Mouse (Mus musculus) lung, postnatal 36 days (tissue): ENCODE data around the gene Morf4l2.
"Not testable (repeated sequence)": the region's sequence is repeated elsewhere in the genome, so short reads cannot be mapped to it uniquely, and the experiment has no call there.

ENCODE experiments used
- DNase-seq: peaks from one replicate; pipeline ENCODE4 v3.0.0; 2022; ENCODE audit warnings: mixed read lengths

Gene Morf4l2

DNA sequence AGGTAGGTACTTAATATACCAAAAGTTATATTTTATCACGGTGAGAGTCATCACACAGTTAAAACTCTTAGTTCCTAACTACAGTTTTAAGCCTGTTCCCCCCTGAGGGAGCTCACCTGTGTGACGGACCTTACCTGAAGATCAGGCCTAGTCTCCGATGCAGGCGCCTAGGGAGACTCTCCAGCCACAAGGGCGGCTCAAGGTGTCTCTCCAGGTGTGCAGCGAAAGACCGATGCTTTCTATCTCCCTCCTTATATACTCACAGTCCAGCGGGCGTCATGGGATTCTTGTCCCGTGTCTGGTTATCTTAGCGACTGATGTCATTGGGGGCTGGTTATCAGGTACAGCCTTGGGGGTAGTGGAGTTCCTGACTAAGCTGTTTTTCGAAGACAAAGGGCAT lies at the start of gene Morf4l2:
TSS of gene Morf4l2 (minus strand) at position 232 of the 400 bp plus-strand sequence.
- no peak for DNase-seq

DNA sequence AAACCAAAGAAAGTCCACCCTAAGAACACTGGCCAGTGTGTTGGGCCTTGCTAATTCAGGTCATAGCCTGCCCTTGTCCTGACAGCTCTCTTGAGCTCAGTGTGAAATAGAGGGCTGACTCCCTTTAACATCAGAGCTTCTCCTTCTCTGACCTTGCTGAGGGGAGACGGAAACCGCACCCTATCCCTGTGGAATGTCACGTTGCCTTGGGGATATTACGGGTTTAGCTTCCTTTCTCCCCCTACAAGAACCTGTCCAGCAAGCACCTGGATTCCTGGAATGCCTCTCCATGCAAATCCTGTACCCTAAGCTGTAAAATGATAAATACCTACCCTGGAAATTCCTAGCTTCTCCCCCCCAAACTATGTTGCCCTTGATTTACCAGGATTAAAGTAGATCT lies 46.0 kb upstream of the Morf4l2 start:
- no peak for DNase-seq

DNA sequence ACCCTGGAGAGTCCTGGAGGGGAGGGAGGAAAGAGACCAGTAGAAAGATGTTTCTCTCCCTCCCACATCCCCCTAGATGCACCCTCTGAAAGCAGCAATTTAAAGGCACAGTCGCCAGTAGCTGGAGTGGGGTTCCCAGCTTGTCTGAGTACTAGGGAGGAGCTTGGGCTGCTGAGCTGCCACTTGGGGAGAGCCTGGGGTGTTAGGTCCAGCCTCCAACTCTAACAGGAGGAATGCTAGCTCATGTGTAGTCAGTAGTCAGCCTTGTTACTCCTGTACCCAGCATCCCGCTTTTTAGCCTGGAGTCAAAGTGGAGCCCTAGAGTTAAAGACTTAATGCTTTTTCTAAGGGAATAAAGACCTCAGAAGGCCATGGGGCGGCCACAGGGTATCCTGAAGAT lies 36.6 kb upstream of the Morf4l2 start, which contains the start of gene Glra4:
TSS of gene Glra4 (minus strand) at position 101 of the 400 bp plus-strand sequence.
- DNase-seq: no peak

DNA sequence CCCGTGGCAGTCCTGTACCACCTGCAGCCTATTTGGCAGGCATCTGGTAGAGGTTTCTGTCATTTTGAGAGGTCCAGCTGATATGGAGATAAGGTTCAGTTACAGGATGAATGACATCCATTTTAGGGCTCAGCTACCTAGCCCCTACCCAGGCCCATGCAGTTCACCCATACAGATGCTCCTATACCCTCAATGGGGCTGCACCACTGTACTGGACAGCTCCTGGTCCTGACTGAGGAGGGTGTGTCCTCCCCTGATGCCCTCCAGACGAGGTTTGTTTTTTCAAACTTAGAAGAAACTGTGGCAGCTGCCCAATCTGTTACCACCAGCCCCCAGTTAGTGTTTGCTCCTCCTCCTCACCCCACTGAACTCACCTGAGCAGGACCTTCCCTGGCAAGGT lies 35.8 kb upstream of the Morf4l2 start:
- DNase-seq: no peak

DNA sequence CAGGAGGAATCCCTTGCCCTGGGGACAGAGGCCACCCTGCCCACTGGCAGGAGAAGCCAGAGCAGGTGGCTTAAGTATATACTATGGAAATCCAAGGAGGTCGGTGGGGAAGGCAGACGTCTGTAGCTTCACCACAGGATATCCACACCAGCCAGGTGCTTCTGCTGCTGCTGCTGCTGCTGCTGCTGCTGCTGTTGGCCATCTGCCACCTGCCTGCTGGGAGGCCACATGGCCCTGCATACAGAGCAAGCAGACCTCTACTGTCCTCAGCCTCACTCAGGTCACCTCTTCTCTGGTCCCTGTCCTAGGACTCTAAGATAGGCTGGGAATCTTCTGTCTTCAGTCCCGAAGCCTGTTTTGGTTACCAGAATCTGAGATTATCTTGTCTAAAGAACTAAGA lies 34.6 kb upstream of the Morf4l2 start:
- DNase-seq: no peak

DNA sequence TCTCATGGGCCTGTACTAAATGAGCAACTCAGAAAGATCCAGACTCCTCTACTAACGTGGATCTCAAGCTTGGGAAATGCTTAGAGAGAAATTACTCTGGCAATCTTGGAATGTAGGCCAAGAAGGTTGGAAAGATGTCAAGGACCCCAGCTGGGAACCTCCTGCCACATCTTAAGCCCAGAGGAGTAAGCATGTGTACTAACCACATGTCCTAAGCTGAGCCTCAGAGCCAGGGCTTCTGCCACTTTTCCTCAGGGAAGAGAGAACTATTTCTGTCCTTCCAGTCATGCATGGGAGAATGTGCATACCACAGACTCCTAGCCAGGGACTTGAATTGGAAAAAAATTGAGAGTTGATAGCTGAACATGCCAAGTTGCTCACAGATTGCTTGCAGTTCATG lies 29.5 kb upstream of the Morf4l2 start:
- peak; percentile 18 for DNase-seq

DNA sequence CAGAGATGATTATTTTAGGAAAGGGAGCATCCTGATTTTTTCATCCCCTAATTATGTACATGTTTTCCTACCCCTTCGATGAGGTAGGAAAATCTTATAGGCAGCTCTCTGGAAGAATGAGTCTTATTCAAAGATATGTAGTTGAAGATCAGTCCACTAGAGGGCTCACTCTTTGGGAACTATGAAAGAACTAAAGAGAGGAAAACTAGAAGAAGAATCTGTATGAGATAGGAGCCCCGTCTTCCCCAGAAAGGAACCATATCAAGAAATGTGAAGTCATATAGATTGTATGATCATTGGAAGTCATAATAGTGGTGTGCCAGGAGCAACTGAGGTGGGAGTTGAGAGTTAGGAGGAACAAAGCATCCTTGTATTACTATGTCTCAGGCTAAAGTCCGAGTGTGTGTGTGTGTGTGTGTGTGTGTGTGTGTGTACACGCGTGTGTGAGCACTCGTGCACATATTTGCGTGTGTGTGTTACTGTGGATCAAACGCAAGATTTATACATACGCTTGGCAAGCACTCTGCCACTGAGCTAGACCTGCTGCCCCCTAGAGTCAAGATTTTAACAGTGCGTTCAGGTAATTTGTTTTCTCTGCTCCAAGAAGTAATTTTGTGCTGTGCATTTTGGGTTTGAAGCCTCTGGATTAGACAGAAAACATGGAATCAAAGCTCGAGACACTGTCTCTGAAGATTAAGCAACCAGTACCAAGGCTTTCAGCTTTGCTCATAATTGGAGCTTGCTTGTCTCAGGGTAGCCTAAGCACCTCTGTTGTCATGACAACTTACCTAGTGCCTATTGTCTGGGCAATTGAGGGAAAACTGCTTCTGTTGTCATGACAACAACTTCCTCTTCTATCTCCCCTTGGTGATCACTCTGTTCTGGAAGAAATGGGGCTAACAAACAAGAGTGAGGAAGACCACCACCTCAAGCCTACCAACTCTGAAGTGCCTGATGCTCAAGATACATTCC lies 17.9 kb upstream of the Morf4l2 start:
- peak; percentile 37 for DNase-seq

DNA sequence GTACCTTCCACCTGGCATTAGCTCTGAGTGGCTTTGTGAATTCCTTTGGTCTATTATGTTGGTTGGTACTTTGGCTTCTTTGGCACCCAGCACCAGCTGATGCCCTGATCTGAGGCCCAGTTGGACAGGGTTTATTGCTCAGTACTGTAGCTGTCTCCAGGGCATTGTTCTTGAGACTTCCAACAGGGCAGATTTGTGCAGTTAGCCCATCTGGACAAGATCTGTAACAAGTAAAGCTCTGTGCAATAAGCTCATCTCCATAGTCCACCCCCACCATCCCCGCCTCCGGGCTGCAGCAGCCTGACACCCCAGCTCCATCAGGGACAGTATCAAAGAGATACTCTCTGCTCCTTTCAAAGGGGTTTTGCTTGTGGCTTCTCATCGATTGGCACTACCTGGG lies 12.0 kb upstream of the Morf4l2 start:
- peak; percentile 5 for DNase-seq

DNA sequence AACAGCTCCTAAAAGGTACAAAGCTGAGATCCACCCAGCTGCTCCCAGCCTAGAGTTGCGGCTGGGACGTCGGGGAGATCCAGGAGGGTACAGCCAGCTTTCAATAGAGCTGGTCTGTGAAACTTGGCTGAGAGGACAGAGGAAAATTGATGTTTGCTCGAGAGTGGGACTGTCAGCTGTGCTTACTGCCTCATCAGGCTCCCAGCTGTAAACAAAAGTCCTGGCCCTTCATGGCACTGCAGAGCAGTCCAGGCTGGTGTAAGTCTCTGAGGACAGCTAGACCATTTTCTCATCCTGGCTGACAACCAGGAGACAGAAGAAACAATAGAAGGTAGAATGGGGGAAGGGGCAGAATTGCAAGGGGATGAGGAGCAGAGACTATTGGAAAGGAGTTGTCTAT lies 5.8 kb upstream of the Morf4l2 start:
- DNase-seq: no peak

DNA sequence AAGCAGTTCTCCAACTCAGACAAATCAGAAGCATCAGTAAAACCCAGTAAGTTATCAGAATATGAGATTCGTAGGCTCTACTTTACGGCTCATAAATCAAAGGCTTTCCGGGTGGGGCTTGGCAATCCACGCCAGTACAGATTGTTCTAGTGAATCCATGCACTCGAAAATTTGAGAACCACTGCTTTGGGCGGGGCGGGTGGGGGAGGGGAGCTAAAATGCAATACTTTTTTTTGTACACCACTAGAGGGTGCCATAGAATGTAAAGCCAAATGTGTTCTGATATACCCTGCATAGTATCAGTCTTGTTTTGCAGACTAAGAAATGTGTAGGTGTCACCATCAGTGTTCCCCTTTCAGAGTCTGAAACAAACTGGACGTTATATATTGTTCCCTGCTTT lies 1.2 kb upstream of the Morf4l2 start:
- peak; percentile 51 for DNase-seq

DNA sequence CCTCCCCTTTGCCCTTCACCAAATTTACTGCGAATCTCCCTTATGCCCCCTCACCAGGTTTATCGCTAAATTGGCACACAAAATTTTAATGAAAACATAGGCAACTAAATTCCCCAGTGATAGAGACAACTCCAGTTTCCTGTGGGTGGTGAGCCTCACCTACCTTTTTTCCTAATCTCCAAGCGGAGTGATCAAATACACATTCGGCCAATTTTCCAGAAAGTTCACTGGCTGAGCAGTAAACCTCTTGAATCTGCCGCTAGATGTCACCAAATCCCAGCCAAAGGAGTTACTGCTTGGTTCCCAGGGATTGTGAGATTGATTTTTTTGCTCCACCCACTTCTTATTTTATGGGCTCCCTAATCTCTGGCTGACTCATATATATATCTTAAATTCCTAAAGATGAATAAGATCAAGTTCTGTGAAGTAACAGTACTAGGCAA lies 808 bp downstream of the Morf4l2 start:
- DNase-seq: peak; percentile 81

DNA sequence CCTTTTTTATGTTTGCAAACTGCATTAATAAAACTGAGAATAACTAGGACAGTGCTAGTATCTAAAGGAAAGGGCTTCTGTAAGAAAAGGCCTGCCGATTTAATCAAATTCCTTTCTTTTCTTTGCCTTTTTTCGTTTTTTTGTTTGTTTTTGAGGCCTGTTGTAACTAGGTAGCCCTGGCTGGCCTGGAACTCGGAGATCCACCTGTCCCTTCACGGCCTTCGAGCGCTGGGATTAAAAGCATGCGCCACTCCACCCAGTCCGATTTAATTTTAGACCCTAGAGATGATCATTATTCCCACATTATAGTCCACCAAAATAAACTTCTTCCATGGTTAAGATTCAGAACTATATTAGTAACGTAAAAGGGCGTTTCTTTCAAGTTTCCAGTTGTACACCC lies 1.2 kb downstream of the Morf4l2 start:
- DNase-seq: peak; percentile 5

DNA sequence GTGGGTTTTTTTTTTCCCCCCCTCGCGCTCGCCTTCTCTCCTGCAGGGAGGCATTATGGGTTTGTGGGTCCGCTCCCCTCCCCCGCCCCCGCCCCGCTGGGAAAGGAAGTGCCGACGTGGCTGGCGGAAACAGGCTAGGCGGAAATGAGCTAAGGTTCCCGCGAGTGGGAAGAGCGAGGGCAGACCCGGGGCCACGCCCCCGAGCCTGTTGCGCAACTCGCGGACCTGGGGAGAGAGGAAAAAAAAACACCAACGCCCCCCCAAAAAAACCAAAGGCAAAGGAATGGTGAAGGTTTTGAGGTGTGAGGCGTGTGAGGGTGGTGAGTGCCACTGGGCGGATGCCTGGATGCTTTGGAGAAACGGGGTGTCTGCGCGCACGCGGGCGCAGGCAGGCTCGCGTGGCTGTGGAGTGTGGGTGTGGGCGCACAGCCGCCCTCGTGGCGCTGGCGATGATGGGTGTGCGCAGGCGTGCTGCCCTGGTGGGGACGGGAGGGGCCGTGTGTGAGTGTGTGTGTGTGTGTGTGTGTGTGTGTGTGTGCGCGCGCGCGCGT lies 1.8 kb downstream of the Morf4l2 start:
- DNase-seq: peak; percentile 84

DNA sequence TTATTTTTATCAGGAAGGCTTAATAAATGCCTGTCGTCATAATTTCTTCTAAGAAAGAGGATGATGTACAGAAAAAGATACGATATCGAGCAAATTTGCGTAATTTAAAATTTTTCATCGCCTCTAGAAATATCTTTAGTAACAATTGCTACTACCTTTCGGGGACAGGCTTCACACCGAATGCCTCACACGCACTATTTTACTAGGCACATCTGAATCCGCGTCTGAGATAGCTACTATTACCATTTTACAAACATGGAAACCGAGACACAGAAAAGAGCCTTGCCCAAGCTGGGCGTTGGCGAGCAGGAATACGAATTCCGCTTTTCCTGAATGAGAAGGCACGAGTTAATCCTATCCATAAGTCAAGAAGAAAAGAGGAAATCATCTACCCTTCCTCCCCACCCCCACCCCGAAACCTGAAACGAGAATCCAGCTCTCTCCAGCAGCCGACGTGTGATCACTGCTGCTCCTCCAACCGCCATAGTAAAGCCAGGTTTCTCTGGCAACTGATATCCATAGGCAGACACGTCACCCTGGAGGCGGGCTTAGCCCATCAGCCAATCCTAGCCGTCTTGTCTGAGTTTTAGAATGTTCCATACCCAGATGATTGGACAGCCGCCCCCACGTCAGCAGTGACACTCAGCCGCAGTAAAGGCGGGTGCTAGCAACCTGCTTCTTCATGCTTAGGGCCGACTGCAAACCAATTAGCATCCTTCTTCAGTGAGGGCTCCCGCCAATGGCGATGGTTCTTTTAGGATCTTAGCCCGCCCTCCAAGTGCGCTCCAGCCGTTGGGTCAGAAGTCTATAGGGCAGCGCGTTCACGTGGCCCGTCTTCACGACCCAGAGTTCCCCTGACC lies 2.5 kb downstream of the Morf4l2 start:
- DNase-seq: peak; percentile 97

DNA sequence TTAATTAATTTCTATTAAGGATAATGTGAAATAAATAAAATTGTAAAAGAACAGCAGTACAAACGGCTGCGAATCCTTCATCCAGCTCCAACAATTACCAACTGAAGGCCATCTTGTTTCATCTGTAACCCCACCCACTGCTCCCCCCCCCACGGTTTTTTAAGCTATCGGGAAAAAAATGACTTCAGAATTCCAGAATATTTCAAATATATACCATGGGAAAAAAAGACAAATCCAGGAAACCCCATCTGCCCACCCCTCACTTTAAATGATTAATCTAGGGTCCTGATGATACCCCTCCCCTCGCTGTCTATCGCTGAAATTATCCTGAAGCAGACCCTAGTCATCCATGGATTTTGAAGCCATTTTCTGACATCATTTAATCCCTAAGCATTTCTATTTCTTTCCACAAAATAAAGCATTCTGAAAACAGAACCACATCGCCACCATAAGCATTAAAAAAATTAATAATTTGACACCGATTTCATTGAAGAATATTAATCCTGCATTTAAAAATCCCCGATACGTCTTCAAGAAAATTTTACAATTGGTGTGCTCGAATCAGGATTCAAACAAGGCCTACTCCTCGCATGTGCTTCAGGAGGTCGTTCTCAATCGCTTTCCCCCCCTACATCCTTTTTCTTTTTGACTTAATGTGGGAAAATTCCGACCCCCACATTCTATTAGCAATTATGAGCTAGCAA lies 3.3 kb downstream of the Morf4l2 start:
- no peak for DNase-seq

DNA sequence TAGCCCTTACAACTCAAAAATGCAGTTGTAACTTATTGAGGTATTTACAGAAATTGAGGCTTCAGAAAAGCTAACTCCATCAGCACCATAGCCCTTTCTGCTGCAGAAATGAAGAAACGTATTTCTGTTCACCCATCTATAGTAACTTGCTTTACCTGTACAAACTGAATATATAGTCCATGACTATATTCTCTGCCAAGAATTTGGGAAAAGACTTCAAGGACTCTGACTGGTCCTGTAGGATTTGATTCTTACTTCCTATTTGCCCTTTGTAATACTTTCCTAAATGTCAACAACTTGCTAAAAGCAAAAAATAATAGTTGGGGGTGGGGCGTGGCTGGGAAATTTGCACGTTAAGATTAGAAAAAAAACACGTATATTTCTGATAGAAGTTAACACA lies 11.5 kb downstream of the Morf4l2 start:
- no peak for DNase-seq

DNA sequence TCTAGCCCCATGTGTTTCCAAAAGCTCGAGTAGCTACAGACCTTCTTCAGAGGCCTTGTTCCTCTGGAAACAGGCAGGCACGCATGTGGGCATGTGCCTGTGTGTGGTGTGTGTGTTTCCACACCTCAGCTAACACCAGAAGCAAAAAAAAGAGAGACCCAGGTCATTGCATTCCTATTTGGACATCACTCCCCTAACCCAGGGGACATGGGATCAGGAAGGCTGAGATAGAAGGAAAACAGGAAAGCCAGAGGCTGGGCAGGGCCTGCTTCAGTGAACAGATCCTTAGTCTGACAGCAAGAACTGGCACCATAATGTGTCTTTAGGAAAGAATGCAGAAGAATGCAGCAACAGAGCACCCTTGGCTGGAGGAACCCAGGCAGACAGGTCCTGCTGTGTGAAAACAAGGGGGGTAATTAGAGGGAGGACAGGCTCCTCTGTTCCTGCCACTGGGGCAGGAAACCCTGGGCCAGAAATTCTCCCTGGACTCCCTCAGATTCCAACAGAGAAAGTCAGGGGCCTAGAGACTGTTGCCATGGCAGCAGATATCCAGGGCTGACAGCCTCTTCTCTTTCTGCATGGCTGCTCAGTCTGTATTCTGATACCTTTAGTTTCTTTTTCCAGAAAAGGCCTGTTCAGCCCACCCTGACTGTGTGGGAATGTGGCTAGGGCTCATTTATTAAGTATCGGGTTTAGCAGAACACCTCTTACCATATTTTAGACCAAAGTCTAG lies 28.6 kb downstream of the Morf4l2 start:
- DNase-seq: not testable (repeated sequence)

DNA sequence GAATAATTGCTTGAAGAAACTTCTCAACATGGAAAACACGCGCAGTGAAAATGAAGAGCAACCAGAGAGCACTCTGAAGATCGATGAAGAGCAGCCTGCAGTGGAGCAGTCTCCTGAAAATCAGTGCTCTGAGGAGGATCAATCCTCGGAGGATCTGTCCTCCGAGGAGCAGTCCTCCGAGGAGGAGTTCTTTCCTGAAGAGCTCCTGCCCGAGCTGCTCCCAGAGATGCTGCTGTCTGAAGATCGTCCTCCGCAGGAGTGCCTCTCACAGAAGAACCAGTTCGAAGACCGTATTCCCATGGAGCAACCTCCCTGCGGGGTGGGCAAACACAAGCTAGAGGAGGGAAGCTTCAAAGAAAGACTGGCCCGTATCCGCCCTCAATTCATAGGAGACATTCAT lies 34.7 kb downstream of the Morf4l2 start:
- no peak for DNase-seq

DNA sequence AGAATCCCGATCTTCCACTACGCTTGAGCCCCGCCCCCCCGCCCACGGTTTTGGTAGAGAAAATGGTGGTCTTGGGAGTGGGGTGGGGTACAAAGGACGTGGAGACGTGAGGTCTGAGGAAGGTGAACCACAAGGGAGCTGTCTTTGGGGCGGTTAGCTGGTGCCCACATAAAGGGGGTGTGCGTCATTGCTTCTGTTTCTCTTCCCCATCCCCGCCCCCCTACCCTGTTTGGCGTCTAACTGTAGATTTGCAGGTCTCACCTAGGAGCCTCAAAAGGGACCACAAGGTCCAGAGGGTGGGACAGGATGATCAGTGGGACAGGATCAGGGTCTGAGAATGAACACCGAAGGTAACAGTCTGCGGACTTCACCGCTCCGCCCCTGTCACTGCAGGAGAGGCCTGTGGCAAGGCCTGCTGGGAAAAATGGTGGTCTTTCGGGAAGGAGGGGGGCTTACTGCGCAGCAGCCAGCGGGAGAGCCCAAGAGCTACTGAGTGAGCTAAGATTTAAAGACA lies 35.3 kb downstream of the Morf4l2 start:
- DNase-seq: peak; percentile 12

DNA sequence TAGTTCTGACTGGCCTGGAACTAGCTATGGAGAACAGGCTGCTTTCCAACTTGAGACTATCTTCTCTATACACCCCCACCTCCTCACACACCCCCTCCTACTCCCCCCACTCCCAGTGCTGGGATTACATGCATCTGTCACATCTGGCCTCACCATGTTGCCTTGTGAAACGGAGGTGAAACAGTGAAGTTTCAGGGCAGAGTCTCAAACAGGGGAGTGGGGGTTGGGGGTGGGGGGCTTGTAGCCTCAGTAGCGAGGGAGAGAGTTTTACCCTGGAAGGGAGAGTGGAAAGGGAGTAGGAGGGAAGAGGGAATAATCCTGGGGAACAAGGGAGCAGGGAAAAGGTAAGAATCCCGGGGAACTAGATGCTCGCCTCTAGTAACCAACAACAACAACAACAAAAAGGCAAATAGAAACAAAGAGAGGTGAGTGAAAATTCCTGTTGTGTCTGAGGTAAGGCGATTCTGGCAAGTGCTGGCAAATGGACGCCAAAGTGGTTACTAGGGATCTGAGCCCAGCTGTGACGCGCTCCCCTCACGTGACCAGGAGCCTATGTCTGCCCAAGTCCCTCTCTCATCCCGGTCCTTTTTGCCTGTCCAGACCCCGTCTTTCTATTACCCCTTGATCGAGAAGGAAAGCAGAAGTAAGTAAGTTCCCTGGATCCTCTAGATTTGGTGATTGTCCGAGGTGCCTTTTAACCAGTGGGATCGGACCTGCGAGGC lies 35.9 kb downstream of the Morf4l2 start, which contains the start of gene Tceal1:
TSS of gene Tceal1 (plus strand) at position 537 of the 722 bp plus-strand sequence.
- peak; percentile 76 for DNase-seq

DNA sequence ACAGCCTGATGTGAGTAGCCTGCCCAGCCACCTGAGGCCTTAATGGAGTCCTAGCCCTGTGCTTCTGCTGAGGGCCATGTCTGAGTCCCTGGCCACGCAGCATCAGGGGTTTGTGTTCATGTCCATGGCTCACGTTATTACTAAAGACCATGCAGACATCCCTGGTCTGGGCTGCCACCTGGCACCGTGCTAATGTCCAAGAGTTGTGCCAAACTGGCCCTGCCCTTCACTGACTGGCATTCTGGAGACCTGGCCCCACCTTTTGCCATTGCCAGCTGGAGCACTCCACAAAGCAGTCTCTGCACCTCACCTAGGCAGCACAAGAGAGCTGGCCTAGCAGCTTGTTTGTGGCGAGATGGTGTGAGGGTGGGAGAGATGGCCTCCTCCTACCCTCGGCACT lies 50.3 kb downstream of the Morf4l2 start:
- DNase-seq: no peak
